Mouse (Mus musculus): ENCODE results near the gene Lhfpl5. TPM values are rescaled to one million over a fixed set of nuclear protein-coding genes. Genes with fewer than 3 reads are reported as not detected.

Lhfpl5 gene
- polyA plus RNA-seq, 1 experiment from 2014 or later: 0.87 TPM

DNA sequence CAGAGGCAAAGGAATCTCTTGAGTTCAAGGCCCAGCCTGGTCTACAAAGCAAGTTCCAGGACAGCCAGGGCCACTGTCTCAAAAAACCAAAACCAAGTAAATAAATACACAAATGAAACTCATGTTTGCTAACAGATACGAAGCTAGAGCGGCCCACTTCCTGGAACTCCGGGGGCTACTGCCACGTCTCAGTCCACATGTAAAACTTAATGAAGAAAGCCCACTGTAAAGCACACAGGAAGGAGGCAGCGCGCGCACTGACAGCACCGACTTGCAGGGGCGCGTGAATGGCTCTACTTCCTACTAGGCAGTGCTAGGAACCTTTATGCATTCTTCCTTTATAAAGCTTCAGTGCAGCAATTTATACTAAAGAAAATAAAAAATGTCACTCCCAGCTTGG is 42.2 kb downstream of the Lhfpl5 start:
- ATAC-seq (ENCODE audit: insufficient read depth, low FRiP score): no peak
- Histone ChIP-seq H3K36me3 (ENCODE audit: control insufficient read depth, insufficient read depth, low read length) (peaks cover 5% of the 10 kb centered on the region; the same call in 1 of the 2 replicates), H3K27me3 (ENCODE audit: control insufficient read depth, insufficient read depth, low read length) (no peaks in the 10 kb centered on the region), H3K4me2 (ENCODE audit: low read depth, low read length) (no peak overlapping the region), H3K4me3 (replicated peaks; ENCODE audit: low read length) (no peak overlapping the region), H3K4me1 (ENCODE audit: control insufficient read depth, insufficient read depth, low read length) (peaks cover 16% of the 10 kb centered on the region; the same call in 1 of the 2 replicates), H3K27ac (ENCODE audit: low read length) (no peak overlapping the region), H3K9me3 (replicated peaks; ENCODE audit: control insufficient read depth, low read length) (no peaks in the 10 kb centered on the region), H3K9ac (ENCODE audit: low read length) (no peak overlapping the region)
- WGBS: 78% methylated on average over 10 of the region's 10 CpGs

DNA sequence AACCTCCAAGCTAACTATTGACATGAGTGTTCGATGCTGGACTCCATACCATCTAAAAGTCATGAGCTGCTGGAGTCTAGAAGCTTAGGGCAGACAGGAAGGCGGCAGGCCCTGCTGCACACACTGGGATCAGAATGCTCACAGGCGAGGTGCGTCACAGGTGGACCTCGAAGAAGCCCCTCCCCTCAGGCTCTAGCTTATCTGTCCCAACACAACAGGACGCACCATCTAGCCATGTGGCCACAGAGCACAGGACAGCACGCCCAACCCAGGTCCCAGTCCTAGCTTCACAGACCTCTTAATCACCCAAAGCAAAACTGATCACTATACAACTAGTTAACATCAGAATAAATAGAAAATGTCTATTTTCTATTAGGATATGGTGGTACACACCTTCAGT is 42.7 kb downstream of the Lhfpl5 start:
- H3K27me3 ChIP-seq (ENCODE audit: control insufficient read depth, insufficient read depth, low read length): no peaks in the 10 kb centered on the region
- peaks cover 16% of the 10 kb centered on the region; the same call in 1 of the 2 replicates for H3K4me1 ChIP-seq (ENCODE audit: control insufficient read depth, insufficient read depth, low read length)
- no peaks in the 10 kb centered on the region for H3K9me3 ChIP-seq (replicated peaks; ENCODE audit: control insufficient read depth, low read length)
- peaks cover 5% of the 10 kb centered on the region; the same call in 1 of the 2 replicates for H3K36me3 ChIP-seq (ENCODE audit: control insufficient read depth, insufficient read depth, low read length)
- no peak overlapping the region for H3K4me2 ChIP-seq (ENCODE audit: low read depth, low read length)
- 63% methylated on average over 7 of the region's 7 CpGs for WGBS
- no peak for ATAC-seq (ENCODE audit: insufficient read depth, low FRiP score)
- H3K9ac ChIP-seq (ENCODE audit: low read length): no peak overlapping the region
- no peak overlapping the region for H3K27ac ChIP-seq (ENCODE audit: low read length)
- H3K4me3 ChIP-seq (replicated peaks; ENCODE audit: low read length): no peak overlapping the region

DNA sequence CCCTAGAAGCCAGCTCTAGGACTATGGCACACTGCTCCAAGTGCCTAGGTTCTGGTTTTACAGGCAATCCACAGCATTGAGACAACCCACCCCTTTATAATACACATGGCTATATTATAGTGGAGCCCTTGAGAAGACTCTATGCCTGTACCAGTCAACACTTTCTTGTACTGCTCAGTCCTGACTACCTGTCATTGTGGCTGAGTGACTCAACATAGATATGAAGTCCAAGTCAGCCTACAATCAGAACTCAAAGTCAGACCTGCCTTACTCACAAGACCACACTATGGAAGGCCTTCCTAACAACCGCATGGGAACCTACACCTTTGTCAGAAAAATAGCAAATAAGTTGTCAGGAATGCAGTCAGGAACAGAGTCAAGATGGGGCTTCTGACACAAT is 43.3 kb downstream of the Lhfpl5 start:
- Histone ChIP-seq H3K4me2 (ENCODE audit: low read depth, low read length) (no peak overlapping the region), H3K4me1 (ENCODE audit: control insufficient read depth, insufficient read depth, low read length) (peaks cover 16% of the 10 kb centered on the region; the same call in 1 of the 2 replicates), H3K27me3 (ENCODE audit: control insufficient read depth, insufficient read depth, low read length) (no peaks in the 10 kb centered on the region), H3K4me3 (replicated peaks; ENCODE audit: low read length) (no peak overlapping the region), H3K27ac (ENCODE audit: low read length) (no peak overlapping the region), H3K36me3 (ENCODE audit: control insufficient read depth, insufficient read depth, low read length) (peaks cover 5% of the 10 kb centered on the region; the same call in 1 of the 2 replicates), H3K9me3 (replicated peaks; ENCODE audit: control insufficient read depth, low read length) (no peaks in the 10 kb centered on the region), H3K9ac (ENCODE audit: low read length) (no peak overlapping the region)
- 91% methylated on average over 1 of the region's 1 CpGs for WGBS
- ATAC-seq (ENCODE audit: insufficient read depth, low FRiP score): no peak

DNA sequence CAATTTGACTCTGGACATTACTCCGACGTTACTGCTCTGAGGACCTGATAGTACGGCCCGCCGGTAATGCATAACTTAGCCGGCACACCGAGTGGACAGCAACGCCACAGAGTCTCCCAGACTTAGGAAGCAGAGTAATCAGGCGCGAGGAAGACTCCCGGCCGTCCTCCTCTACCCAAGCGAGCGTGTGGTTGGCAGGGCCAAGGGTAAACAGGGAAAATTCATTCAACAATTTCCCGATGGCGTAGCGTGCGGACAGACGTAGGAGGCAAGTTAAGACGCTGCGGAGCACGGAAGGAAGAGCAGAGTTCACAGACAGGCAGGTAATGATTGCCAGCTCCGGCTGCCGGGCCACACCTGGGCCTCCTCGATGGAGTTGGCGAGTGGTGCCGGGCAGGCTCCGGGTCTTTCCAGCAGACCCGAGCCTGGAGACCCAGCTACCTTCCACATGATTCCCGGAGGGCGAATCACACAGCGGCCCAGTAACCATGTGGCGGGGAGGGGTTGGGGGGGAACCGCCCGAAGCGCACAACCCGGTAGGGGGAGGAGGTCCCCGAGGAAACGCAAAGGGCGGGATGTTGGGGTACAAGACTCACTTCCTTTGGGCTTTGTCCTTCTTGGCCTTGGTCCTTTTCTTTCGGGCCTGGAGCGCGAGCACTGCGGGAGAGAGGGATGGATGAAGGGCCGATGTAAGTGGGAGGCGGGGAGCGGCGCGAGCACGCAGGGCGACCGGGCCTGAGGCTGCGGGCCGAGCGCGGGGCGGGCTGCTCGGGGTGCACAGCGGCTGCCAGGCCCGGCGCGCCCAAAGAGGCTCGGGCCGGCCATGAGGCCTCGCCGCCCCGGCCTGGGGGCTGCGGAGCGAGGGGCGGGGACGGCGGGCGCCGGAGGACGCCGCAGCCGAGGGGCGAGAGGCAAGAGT is 46.2 kb downstream of the Lhfpl5 start:
- Histone ChIP-seq H3K9ac (ENCODE audit: low read length) (peak overlapping the region; percentile 95), H3K4me3 (replicated peaks; ENCODE audit: low read length) (peak overlapping the region; percentile 97), H3K27me3 (ENCODE audit: control insufficient read depth, insufficient read depth, low read length) (no peaks in the 10 kb centered on the region), H3K4me2 (ENCODE audit: low read depth, low read length) (peak overlapping the region; percentile 79), H3K4me1 (ENCODE audit: control insufficient read depth, insufficient read depth, low read length) (peaks cover 16% of the 10 kb centered on the region; the same call in 1 of the 2 replicates), H3K27ac (ENCODE audit: low read length) (peak overlapping the region; percentile 84), H3K9me3 (replicated peaks; ENCODE audit: control insufficient read depth, low read length) (no peaks in the 10 kb centered on the region), H3K36me3 (ENCODE audit: control insufficient read depth, insufficient read depth, low read length) (peaks cover 5% of the 10 kb centered on the region; the same call in 1 of the 2 replicates)
- peak; percentile 71; the same call in 1 of the 2 replicates for ATAC-seq (ENCODE audit: insufficient read depth, low FRiP score)
- WGBS: under 1% methylated on average over 75 of the region's 78 CpGs

DNA sequence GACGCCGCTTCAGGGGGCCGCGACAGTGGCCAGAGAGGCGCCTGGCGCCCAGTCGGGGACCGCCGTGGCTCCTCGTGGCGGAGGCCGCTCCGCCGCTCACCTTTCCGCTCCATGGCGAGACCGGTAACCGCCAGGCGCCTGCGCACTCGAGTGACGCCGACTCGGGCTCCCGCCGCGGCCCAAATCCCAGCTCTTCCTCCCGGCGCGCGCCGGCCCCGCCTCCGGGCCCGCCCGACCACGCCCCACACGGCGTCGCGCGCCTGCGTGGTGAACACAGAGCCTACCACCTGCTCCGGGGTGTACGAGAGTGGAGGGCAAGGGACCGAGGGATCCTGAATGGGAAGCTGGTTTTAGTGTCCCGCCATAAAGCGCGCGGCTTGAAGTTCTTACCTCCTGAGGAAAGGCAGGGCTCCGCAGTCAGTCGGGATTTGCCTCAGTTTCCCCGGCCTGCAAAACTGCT is 46.9 kb downstream of the Lhfpl5 start, which contains the start of gene Srpk1:
Gene Srpk1, minus strand, starts transcription at position 410 of the 460 bp plus-strand sequence.
- peak within 1 kb of the TSS; percentile 97 for H3K4me3 ChIP-seq (replicated peaks; ENCODE audit: low read length)
- H3K4me2 ChIP-seq (ENCODE audit: low read depth, low read length): peak within 1 kb of the TSS; percentile 79
- peaks cover 5% of the 10 kb centered on the region; the same call in 1 of the 2 replicates for H3K36me3 ChIP-seq (ENCODE audit: control insufficient read depth, insufficient read depth, low read length)
- H3K27me3 ChIP-seq (ENCODE audit: control insufficient read depth, insufficient read depth, low read length): no peaks in the 10 kb centered on the region
- H3K27ac ChIP-seq (ENCODE audit: low read length): peak within 1 kb of the TSS; percentile 84
- WGBS: 0% methylated on average over 51 of the region's 53 CpGs
- H3K4me1 ChIP-seq (ENCODE audit: control insufficient read depth, insufficient read depth, low read length): peaks cover 16% of the 10 kb centered on the region; the same call in 1 of the 2 replicates
- ATAC-seq (ENCODE audit: insufficient read depth, low FRiP score): peak; percentile 96
- H3K9me3 ChIP-seq (replicated peaks; ENCODE audit: control insufficient read depth, low read length): no peaks in the 10 kb centered on the region
- H3K9ac ChIP-seq (ENCODE audit: low read length): peak within 1 kb of the TSS; percentile 95

DNA sequence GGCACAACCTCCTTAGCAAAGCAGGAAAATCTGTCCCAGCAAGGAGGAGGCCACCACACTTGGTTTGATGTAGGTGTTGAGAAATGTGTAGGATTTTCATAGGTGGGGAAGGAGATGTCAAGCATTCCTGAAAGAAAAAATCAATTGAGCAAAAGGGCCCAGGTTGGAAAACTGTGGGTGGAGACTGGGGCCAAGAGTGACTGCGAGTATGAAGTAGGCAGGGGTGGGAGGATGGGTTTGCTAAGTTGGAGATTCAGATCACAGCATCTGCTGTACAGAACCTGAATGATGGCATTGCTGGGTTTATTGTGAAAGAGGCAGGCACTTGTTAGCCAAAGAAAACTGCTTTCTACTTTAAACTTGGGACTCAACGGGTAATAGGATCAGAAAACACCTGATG is 49.4 kb downstream of the Lhfpl5 start:
- Histone ChIP-seq H3K9me3 (replicated peaks; ENCODE audit: control insufficient read depth, low read length) (no peaks in the 10 kb centered on the region), H3K27ac (ENCODE audit: low read length) (no peak overlapping the region), H3K4me3 (replicated peaks; ENCODE audit: low read length) (no peak overlapping the region), H3K27me3 (ENCODE audit: control insufficient read depth, insufficient read depth, low read length) (no peaks in the 10 kb centered on the region), H3K4me2 (ENCODE audit: low read depth, low read length) (no peak overlapping the region), H3K9ac (ENCODE audit: low read length) (no peak overlapping the region), H3K4me1 (ENCODE audit: control insufficient read depth, insufficient read depth, low read length) (peaks cover 10% of the 10 kb centered on the region; the same call in 1 of the 2 replicates), H3K36me3 (ENCODE audit: control insufficient read depth, insufficient read depth, low read length) (peaks cover 3% of the 10 kb centered on the region; the same call in 1 of the 2 replicates)
- 62% methylated on average over 2 of the region's 2 CpGs for WGBS
- ATAC-seq (ENCODE audit: insufficient read depth, low FRiP score): no peak

DNA sequence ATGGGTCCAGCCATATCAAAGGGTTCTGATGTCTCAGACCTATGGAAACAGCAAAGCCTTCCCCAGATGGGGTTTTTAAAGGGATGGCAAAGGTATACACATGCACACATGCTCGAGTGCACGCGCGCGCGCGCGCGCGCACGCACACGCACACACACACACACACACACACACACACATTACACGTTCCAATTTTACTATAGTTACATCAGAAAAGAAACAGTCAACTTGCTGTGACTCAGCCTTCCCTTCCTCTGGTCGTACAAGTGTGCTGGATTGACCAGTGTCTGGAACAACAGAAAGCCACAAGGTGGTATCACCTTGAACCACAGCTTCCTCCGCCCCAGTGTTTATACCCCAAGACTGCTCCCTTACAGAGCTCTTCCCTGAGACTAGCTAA is 49.9 kb downstream of the Lhfpl5 start:
- Histone ChIP-seq H3K4me2 (ENCODE audit: low read depth, low read length) (no peak overlapping the region), H3K36me3 (ENCODE audit: control insufficient read depth, insufficient read depth, low read length) (no peaks in the 10 kb centered on the region), H3K9ac (ENCODE audit: low read length) (no peak overlapping the region), H3K4me1 (ENCODE audit: control insufficient read depth, insufficient read depth, low read length) (peaks cover 9% of the 10 kb centered on the region; the same call in 1 of the 2 replicates), H3K4me3 (replicated peaks; ENCODE audit: low read length) (no peak overlapping the region), H3K27me3 (ENCODE audit: control insufficient read depth, insufficient read depth, low read length) (no peaks in the 10 kb centered on the region), H3K27ac (ENCODE audit: low read length) (no peak overlapping the region), H3K9me3 (replicated peaks; ENCODE audit: control insufficient read depth, low read length) (no peaks in the 10 kb centered on the region)
- no peak for ATAC-seq (ENCODE audit: insufficient read depth, low FRiP score)
- 86% methylated on average over 15 of the region's 15 CpGs for WGBS

DNA sequence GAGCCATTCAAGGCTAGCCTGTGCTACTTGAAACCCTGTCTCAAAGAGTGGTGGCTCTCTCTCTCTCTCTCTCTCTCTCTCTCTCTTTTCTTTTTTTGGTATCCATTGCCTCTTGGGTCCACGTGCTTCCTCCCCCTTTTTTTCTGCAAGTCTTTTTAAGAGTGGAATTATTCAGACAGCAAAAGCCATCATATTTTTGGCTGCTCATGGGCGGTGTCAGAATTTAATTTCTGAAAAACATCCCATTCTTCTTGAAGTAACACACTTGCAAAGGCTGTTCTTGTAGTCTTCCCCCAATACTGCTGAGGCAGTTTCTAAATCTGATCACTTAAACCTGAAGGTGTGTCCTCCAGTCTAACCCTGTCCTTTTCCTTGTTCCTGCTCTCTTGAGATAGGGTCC is 51.5 kb downstream of the Lhfpl5 start:
- Histone ChIP-seq H3K27me3 (ENCODE audit: control insufficient read depth, insufficient read depth, low read length) (no peaks in the 10 kb centered on the region), H3K27ac (ENCODE audit: low read length) (no peak overlapping the region), H3K4me1 (ENCODE audit: control insufficient read depth, insufficient read depth, low read length) (no peaks in the 10 kb centered on the region), H3K36me3 (ENCODE audit: control insufficient read depth, insufficient read depth, low read length) (no peaks in the 10 kb centered on the region), H3K4me3 (replicated peaks; ENCODE audit: low read length) (no peak overlapping the region), H3K4me2 (ENCODE audit: low read depth, low read length) (no peak overlapping the region), H3K9me3 (replicated peaks; ENCODE audit: control insufficient read depth, low read length) (no peaks in the 10 kb centered on the region), H3K9ac (ENCODE audit: low read length) (no peak overlapping the region)
- ATAC-seq (ENCODE audit: insufficient read depth, low FRiP score): no peak
- WGBS: 86% methylated on average over 2 of the region's 2 CpGs
